Mouse (Mus musculus) intestine, embryonic 16.5 days (tissue): ENCODE data around the gene Dmac1. TPM values are rescaled to one million over a fixed set of nuclear protein-coding genes. Genes with fewer than 3 reads are reported as not detected.

Experiments used
- ATAC-seq: fragments of 200-750 bp; cut with Nextera tagmentation; 2 replicates; pipeline ENCODE4 v1.8.0; 2017; ENCODE audit warnings: moderate TSS enrichment, moderate library complexity
- H3K27ac ChIP-seq: fragments of 300-500 bp; sonication (generic); 2 replicates; pipeline ENCODE4 v1.5.1; 2014; ENCODE audit warnings: mild to moderate bottlenecking, low read length
- H3K27me3 ChIP-seq: fragments of 300-500 bp; sonication (generic); replicated peaks from 2 replicates; pipeline ENCODE4 v1.6.1; 2014; ENCODE audit warnings: low read length, control low read depth, mixed read lengths; ENCODE audit not compliant: control insufficient read depth, insufficient read depth
- H3K36me3 ChIP-seq: fragments of 300-500 bp; sonication (generic); 2 replicates; pipeline ENCODE4 v1.6.1; 2014; ENCODE audit warnings: low read length, control low read depth; ENCODE audit not compliant: control insufficient read depth, insufficient read depth
- H3K4me1 ChIP-seq: fragments of 300-500 bp; sonication (generic); 2 replicates; pipeline ENCODE4 v1.6.1; 2014; ENCODE audit warnings: low read length, control low read depth, mixed read lengths; ENCODE audit not compliant: control insufficient read depth, insufficient read depth
- H3K4me2 ChIP-seq: fragments of 300-500 bp; sonication (generic); 2 replicates; pipeline ENCODE4 v1.6.1; 2014; ENCODE audit warnings: low read depth, low read length, control low read depth
- H3K4me3 ChIP-seq: fragments of 300-500 bp; sonication (generic); 2 replicates; pipeline ENCODE4 v1.5.1; 2014; ENCODE audit warnings: mild to moderate bottlenecking, low read length
- H3K9ac ChIP-seq: fragments of 300-500 bp; sonication (generic); 2 replicates; pipeline ENCODE4 v1.6.1; 2014; ENCODE audit warnings: low read depth, low read length
- H3K9me3 ChIP-seq: fragments of 300-500 bp; sonication (generic); 2 replicates; pipeline ENCODE4 v1.6.1; 2016; ENCODE audit warnings: low read length, control low read depth; ENCODE audit not compliant: control insufficient read depth
- WGBS: fragments of 180-500 bp; shearing (Covaris S2); extraction: QIAGEN DNeasy Blood & Tissue Kit; methylation state at CpG from one replicate; pipeline ENCODE4 v1.1.7; 2014; 5-methylcytosine and 5-hydroxymethylcytosine counted together
- polyA plus RNA-seq: library from polyadenylated mRNA; unstranded; fragments of >200 nt; fragmentation: Nextera tagmentation; extraction: Ambion mirVana; gene quantifications from 2 replicates; pipeline ENCODE4 v1.2.1, GENCODE M21; 2015

Gene Dmac1
- 107 and 115 TPM in 2 replicates for polyA plus RNA-seq

GRCm38 (mm10) chr4:75278197-75279175 is at the start of gene Dmac1:
TSS of gene Dmac1 (minus strand) at chr4:75278305.
- Histone ChIP-seq H3K36me3 (peaks cover 6% of the 10 kb centered on the region), H3K27me3 (no peaks in the 10 kb centered on the region), H3K9me3 (no peaks in the 10 kb centered on the region), H3K4me1 (no peaks in the 10 kb centered on the region), H3K9ac (peak within 1 kb of the TSS; percentile 96), H3K4me3 (peak within 1 kb of the TSS; percentile 79), H3K27ac (no peak within 1 kb of the TSS), H3K4me2 (peak within 1 kb of the TSS; percentile 61)
- peak; percentile 99 for ATAC-seq
- 17% methylated on average over 23 of the region's 23 CpGs for WGBS

GRCm38 (mm10) chr4:75315431-75315830 is 37.3 kb upstream of the Dmac1 start:
- H3K9ac ChIP-seq = no peak overlapping the region
- ATAC-seq = no peak
- H3K4me1 ChIP-seq = no peaks in the 10 kb centered on the region
- H3K27me3 ChIP-seq = no peaks in the 10 kb centered on the region
- no peak overlapping the region for H3K4me3 ChIP-seq
- H3K27ac ChIP-seq = no peak overlapping the region
- no peak overlapping the region for H3K4me2 ChIP-seq
- WGBS = 83% methylated on average over 1 of the region's 1 CpGs
- H3K9me3 ChIP-seq = no peaks in the 10 kb centered on the region
- H3K36me3 ChIP-seq = no peaks in the 10 kb centered on the region

- H3K4me2 ChIP-seq = no peak overlapping the region
- H3K4me1 ChIP-seq = no peaks in the 10 kb centered on the region
- no peaks in the 10 kb centered on the region for H3K9me3 ChIP-seq
- no peak overlapping the region for H3K4me3 ChIP-seq
- no peak overlapping the region for H3K9ac ChIP-seq
- ATAC-seq = no peak
- H3K27me3 ChIP-seq = no peaks in the 10 kb centered on the region
- H3K27ac ChIP-seq = no peak overlapping the region
- WGBS = 83% methylated on average over 1 of the region's 1 CpGs
- H3K36me3 ChIP-seq = no peaks in the 10 kb centered on the region
Measured at GRCm38 (mm10) chr4:75315007-75315406, 36.9 kb upstream of the Dmac1 start.

- H3K27me3 ChIP-seq = no peaks in the 10 kb centered on the region
- no peaks in the 10 kb centered on the region for H3K4me1 ChIP-seq
- no peak overlapping the region for H3K9ac ChIP-seq
- ATAC-seq = no peak
- H3K4me2 ChIP-seq = no peak overlapping the region
- H3K9me3 ChIP-seq = no peaks in the 10 kb centered on the region
- H3K4me3 ChIP-seq = no peak overlapping the region
- H3K27ac ChIP-seq = no peak overlapping the region
- WGBS = 88% methylated on average over 2 of the region's 2 CpGs
- H3K36me3 ChIP-seq = no peaks in the 10 kb centered on the region
Measured at GRCm38 (mm10) chr4:75311918-75312317, 33.8 kb upstream of the Dmac1 start.

- H3K36me3 ChIP-seq = no peaks in the 10 kb centered on the region
- no peak overlapping the region for H3K4me2 ChIP-seq
- H3K9ac ChIP-seq = no peak overlapping the region
- H3K27ac ChIP-seq = no peak overlapping the region
- WGBS = 60% methylated on average over 2 of the region's 2 CpGs
- H3K4me1 ChIP-seq = no peaks in the 10 kb centered on the region
- no peaks in the 10 kb centered on the region for H3K27me3 ChIP-seq
- no peaks in the 10 kb centered on the region for H3K9me3 ChIP-seq
- ATAC-seq = no peak
- no peak overlapping the region for H3K4me3 ChIP-seq
Measured at GRCm38 (mm10) chr4:75311305-75311704, 33.2 kb upstream of the Dmac1 start.

- WGBS = 81% methylated on average over 1 of the region's 1 CpGs
- H3K36me3 ChIP-seq = no peaks in the 10 kb centered on the region
- H3K27me3 ChIP-seq = no peaks in the 10 kb centered on the region
- H3K4me2 ChIP-seq = no peak overlapping the region
- no peak overlapping the region for H3K9ac ChIP-seq
- H3K4me1 ChIP-seq = no peaks in the 10 kb centered on the region
- no peak for ATAC-seq
- H3K4me3 ChIP-seq = no peak overlapping the region
- no peaks in the 10 kb centered on the region for H3K9me3 ChIP-seq
- H3K27ac ChIP-seq = no peak overlapping the region
Measured at GRCm38 (mm10) chr4:75300205-75300972, 22.3 kb upstream of the Dmac1 start.

- WGBS = 60% methylated on average over 4 of the region's 4 CpGs
- Histone ChIP-seq H3K9me3 (no peaks in the 10 kb centered on the region), H3K9ac (no peak overlapping the region), H3K27ac (no peak overlapping the region), H3K4me1 (no peaks in the 10 kb centered on the region), H3K4me2 (no peak overlapping the region), H3K4me3 (no peak overlapping the region), H3K36me3 (no peaks in the 10 kb centered on the region), H3K27me3 (no peaks in the 10 kb centered on the region)
- no peak for ATAC-seq
Measured at GRCm38 (mm10) chr4:75292315-75292714, 14.2 kb upstream of the Dmac1 start.

- no peaks in the 10 kb centered on the region for H3K9me3 ChIP-seq
- no peak for ATAC-seq
- no peak overlapping the region for H3K4me2 ChIP-seq
- 74% methylated on average over 4 of the region's 4 CpGs for WGBS
- H3K9ac ChIP-seq = no peak overlapping the region
- no peaks in the 10 kb centered on the region for H3K4me1 ChIP-seq
- no peaks in the 10 kb centered on the region for H3K27me3 ChIP-seq
- H3K4me3 ChIP-seq = no peak overlapping the region
- no peak overlapping the region for H3K27ac ChIP-seq
- H3K36me3 ChIP-seq = no peaks in the 10 kb centered on the region
Measured at GRCm38 (mm10) chr4:75291142-75291541, 13.0 kb upstream of the Dmac1 start.

GRCm38 (mm10) chr4:75277467-75278196 is 473 bp downstream of the Dmac1 start:
- Histone ChIP-seq H3K4me3 (peak overlapping the region; percentile 79), H3K27ac (no peak overlapping the region), H3K9me3 (no peaks in the 10 kb centered on the region), H3K27me3 (no peaks in the 10 kb centered on the region), H3K4me2 (peak overlapping the region; percentile 61), H3K36me3 (peaks cover 6% of the 10 kb centered on the region), H3K4me1 (no peaks in the 10 kb centered on the region), H3K9ac (peak overlapping the region; percentile 96)
- peak; percentile 92 for ATAC-seq
- WGBS = 7% methylated on average over 30 of the region's 30 CpGs
